Comparison of ENCODE assay signal across 19 mouse cellular contexts in the genomic region with DNA sequence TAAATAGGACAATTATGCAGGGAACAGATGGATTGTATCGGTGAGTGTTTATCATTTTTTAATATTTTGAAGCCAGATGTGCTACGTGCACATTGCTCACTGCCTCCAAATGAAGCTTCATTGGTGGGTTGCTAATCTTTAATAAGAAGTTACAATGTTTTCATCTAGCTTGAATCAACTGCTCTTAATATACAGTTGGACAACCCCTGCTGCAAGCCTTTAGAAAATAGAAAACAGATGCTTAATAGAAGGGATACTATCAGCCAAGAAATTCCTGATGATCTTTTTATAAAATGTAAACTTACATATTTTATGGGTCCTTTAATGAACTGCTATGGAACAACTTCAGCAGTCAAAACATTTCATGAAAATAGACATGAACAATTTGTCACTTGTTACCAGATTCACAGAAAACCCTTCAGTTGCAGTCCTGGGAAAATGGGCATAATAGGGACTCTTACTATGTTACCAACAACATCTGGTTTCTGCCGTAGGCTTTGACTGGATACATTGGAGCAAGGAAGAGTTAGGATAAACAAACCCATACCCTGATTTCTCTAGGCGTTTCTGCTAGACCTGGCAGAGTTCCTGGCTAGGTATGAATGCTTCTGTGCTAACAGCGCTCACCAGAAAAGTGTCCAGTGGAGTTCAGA.
DNase-seq lines count a peak whose midpoint lies in the region; ATAC-seq and TF ChIP-seq lines count a peak whose summit lies in the region.
"Had no signal": no experiment of that assay in that cellular context is flagged by ENCODE, and none has a peak within 500 bp of the region (broad histone marks: within the 10 kb centered on the region; RNA-seq: fewer than 3 reads in every experiment).

No protein-coding gene starts in this region.

- no peaks in the 10 kb centered on the region for H3K9me3 ChIP-seq in kidney, embryonic 14.5 days (ENCODE audit: control insufficient read depth, low read length)
- H3K9me3 ChIP-seq in lung, embryonic 15.5 days, result no peaks in the 10 kb centered on the region
- H3K9me3 ChIP-seq in intestine, embryonic 15.5 days, result no peaks in the 10 kb centered on the region
- no peaks in the 10 kb centered on the region for H3K9me3 ChIP-seq in stomach, postnatal 0 days (ENCODE audit: control insufficient read depth, low read length)
- H3K9me3 ChIP-seq: forebrain, embryonic 13.5 days; hindbrain, embryonic 15.5 days; neural tube, embryonic 15.5 days had no signal

- H3K4me1 ChIP-seq in kidney, embryonic 14.5 days (ENCODE audit: control insufficient read depth, insufficient read depth, low read length), result no peaks in the 10 kb centered on the region
- peaks cover 25% of the 10 kb centered on the region for H3K4me1 ChIP-seq in lung, embryonic 15.5 days
- 0 out of 2 replicates have a peak, but pooled peaks cover 4% of the 10 kb centered on the region for H3K4me1 ChIP-seq in intestine, embryonic 15.5 days (replicated peaks)
- H3K4me1 ChIP-seq in stomach, postnatal 0 days (replicated peaks; ENCODE audit: control insufficient read depth, insufficient read depth), result 0 out of 2 replicates have a peak, but pooled peaks cover 2% of the 10 kb centered on the region
- H3K4me1 ChIP-seq: forebrain, embryonic 13.5 days; hindbrain, embryonic 15.5 days; neural tube, embryonic 15.5 days had no signal

- H3K36me3 ChIP-seq in kidney, embryonic 14.5 days (ENCODE audit: control insufficient read depth, insufficient read depth, low read length), result no peaks in the 10 kb centered on the region
- no peaks in the 10 kb centered on the region for H3K36me3 ChIP-seq in lung, embryonic 15.5 days
- no peaks in the 10 kb centered on the region for H3K36me3 ChIP-seq in intestine, embryonic 15.5 days
- H3K36me3 ChIP-seq in stomach, postnatal 0 days (ENCODE audit: control insufficient read depth, insufficient read depth, low read length), result no peaks in the 10 kb centered on the region
- H3K36me3 ChIP-seq: hindbrain, embryonic 15.5 days; neural tube, embryonic 15.5 days had no signal

- no peaks in the 10 kb centered on the region for H3K27me3 ChIP-seq in kidney, embryonic 14.5 days (ENCODE audit: control insufficient read depth, insufficient read depth, low read length)
- H3K27me3 ChIP-seq in lung, embryonic 15.5 days, result no peaks in the 10 kb centered on the region
- H3K27me3 ChIP-seq in intestine, embryonic 15.5 days (replicated peaks), result no peaks in the 10 kb centered on the region
- H3K27me3 ChIP-seq in stomach, postnatal 0 days (ENCODE audit: control insufficient read depth, insufficient read depth, low read length), result no peaks in the 10 kb centered on the region
- H3K27me3 ChIP-seq: forebrain, embryonic 13.5 days; hindbrain, embryonic 15.5 days; neural tube, embryonic 15.5 days had no signal

- DNase-seq in kidney, adult 18-20 months, result no peak
- no peak for DNase-seq in lung, postnatal 4 days
- DNase-seq in stomach, postnatal 0 days (ENCODE audit: low spot score), result no peak
- DNase-seq in gastrocnemius, postnatal 25 days, result no peak
- DNase-seq: adrenal gland, postnatal 36 days; cerebellum, adult 9-10 months; kidney, adult 11 months; right cerebral cortex, adult 18-20 months; right cerebral cortex, postnatal 4 days had no signal

- WGBS in kidney, embryonic 14.5 days, result 65% methylated on average over 5 of the region's 5 CpGs
- WGBS in lung, embryonic 15.5 days, result 35% methylated on average over 5 of the region's 5 CpGs
- 47% methylated on average over 5 of the region's 5 CpGs for WGBS in intestine, embryonic 15.5 days
- 39% methylated on average over 5 of the region's 5 CpGs for WGBS in stomach, postnatal 0 days

- H3K27ac ChIP-seq in kidney, embryonic 14.5 days (ENCODE audit: low read depth, low read length), result peak overlapping the region; percentile 73; the same call in 1 of the 2 replicates
- peak overlapping the region; percentile 90 for H3K27ac ChIP-seq in lung, embryonic 15.5 days
- peak overlapping the region; percentile 79 for H3K27ac ChIP-seq in intestine, embryonic 15.5 days
- H3K27ac ChIP-seq in stomach, postnatal 0 days (replicated peaks), result no peak overlapping the region; the same call in 1 of the 2 replicates
- H3K27ac ChIP-seq: forebrain, embryonic 13.5 days; hindbrain, embryonic 15.5 days; left cerebral cortex, adult 2 months; neural tube, embryonic 15.5 days had no signal

- no peak for TF ChIP-seq CTCF in stomach, postnatal 0 days (IDR thresholded peaks at IDR 0.05; ENCODE audit: low read depth)

- no peak overlapping the region; the same call in 1 of the 2 replicates for H3K9ac ChIP-seq in kidney, embryonic 14.5 days (ENCODE audit: low read depth, low read length)
- H3K9ac ChIP-seq in lung, embryonic 15.5 days, result no peak overlapping the region
- no peak overlapping the region for H3K9ac ChIP-seq in intestine, embryonic 15.5 days
- no peak overlapping the region for H3K9ac ChIP-seq in stomach, postnatal 0 days (ENCODE audit: low read length)
- H3K9ac ChIP-seq: forebrain, embryonic 13.5 days; hindbrain, embryonic 15.5 days; neural tube, embryonic 15.5 days had no signal

- H3K4me3 ChIP-seq in kidney, embryonic 14.5 days (ENCODE audit: low read length), result no peak overlapping the region
- no peak overlapping the region for H3K4me3 ChIP-seq in lung, embryonic 15.5 days
- H3K4me3 ChIP-seq in intestine, embryonic 15.5 days (replicated peaks), result no peak overlapping the region
- H3K4me3 ChIP-seq in stomach, postnatal 0 days (ENCODE audit: low read depth, low read length), result no peak overlapping the region
- H3K4me3 ChIP-seq: forebrain, embryonic 13.5 days; hindbrain, embryonic 15.5 days; left cerebral cortex, adult 2 months; neural tube, embryonic 15.5 days had no signal

- TF ChIP-seq EP300 in stomach, postnatal 0 days (optimal IDR thresholded peaks at IDR 0.05), result peak; percentile 48

- ATAC-seq in kidney, embryonic 14.5 days (ENCODE audit: low FRiP score, low TSS enrichment), result no peak
- peak; percentile 86 for ATAC-seq in lung, embryonic 15.5 days (ENCODE audit: borderline replicate concordance, extremely low read depth, low FRiP score, low TSS enrichment)
- peak; percentile 45 for ATAC-seq in intestine, embryonic 15.5 days
- no peak for ATAC-seq in stomach, postnatal 0 days (ENCODE audit: low FRiP score, low TSS enrichment)
- ATAC-seq: CD4-positive, CD25-positive, alpha-beta regulatory T cell, adult 4 months; forebrain, embryonic 13.5 days had no signal

- H3K4me2 ChIP-seq in kidney, embryonic 14.5 days (replicated peaks; ENCODE audit: low read depth, low read length), result no peak overlapping the region
- H3K4me2 ChIP-seq in lung, embryonic 15.5 days, result no peak overlapping the region
- H3K4me2 ChIP-seq in intestine, embryonic 15.5 days (replicated peaks), result no peak overlapping the region
- no peak overlapping the region for H3K4me2 ChIP-seq in stomach, postnatal 0 days (replicated peaks; ENCODE audit: low read depth)
- H3K4me2 ChIP-seq: forebrain, embryonic 13.5 days; heart, embryonic 11.5 days; hindbrain, embryonic 15.5 days; midbrain, embryonic 11.5 days; neural tube, embryonic 15.5 days had no signal

Comparison
In these comparisons a context has a peak if more than half of its experiments do, and no peak if none do; other contexts are left out.
1. ATAC-seq: peak in lung, embryonic 15.5 days (single experiment) and intestine, embryonic 15.5 days (single experiment); none in kidney, embryonic 14.5 days (single experiment) and stomach, postnatal 0 days (single experiment).